Mouse (Mus musculus) heart, postnatal 0 days (tissue): Measurements from ENCODE around the gene Bbx.

Experiments used
- CTCF ChIP-seq: IDR thresholded peaks from 2 replicates; pipeline ENCODE4 v1.5.1; 2016; ENCODE audit warnings: antibody characterized with exemption, control low read depth, low read depth
- EP300 ChIP-seq: IDR thresholded peaks from 2 replicates; pipeline ENCODE4 v1.6.1; 2016; ENCODE audit warnings: antibody characterized with exemption, low read depth

DNA sequence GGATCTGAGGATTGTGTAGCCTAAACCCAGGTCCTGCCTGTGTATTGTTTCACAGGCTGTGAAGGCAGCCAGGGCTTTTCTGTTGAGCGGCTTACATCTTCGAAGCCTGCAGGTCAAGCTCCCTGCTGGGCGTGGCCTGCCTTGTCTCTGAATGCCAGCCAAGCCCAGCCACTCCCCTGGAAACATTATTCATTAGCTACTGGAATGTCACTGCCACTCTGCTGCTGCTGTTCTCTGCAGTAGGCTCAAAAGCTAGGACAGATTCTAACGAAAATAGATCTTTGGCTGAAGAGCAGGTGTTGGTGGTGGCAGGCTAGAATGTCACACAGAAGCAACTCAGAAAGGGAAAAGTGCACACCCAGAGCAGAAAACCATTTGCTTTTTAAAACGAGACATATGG is 247.1 kb downstream of the Bbx start:
- TF ChIP-seq CTCF (no peak), EP300 (no peak)
